Mouse (Mus musculus) adipocyte (in vitro differentiated cells): ENCODE results near the gene Rinl.
A peak's percentile ranks its signal among the peaks of the same experiment; 100 is the strongest.

Source experiments
- DNase-seq: peaks from one replicate; pipeline ENCODE4 v3.0.0-alpha.2; 2016; ENCODE audit warnings: low spot score

The Rinl gene

GRCm38 (mm10) chr7:28781261-28781663, 7.5 kb upstream of the Rinl start:
- no peak for DNase-seq

GRCm38 (mm10) chr7:28785161-28785560, 3.6 kb upstream of the Rinl start:
- DNase-seq: no peak

- DNase-seq: no peak
Observed at GRCm38 (mm10) chr7:28787884-28788283, 885 bp upstream of the Rinl start.

GRCm38 (mm10) chr7:28789235-28789634, 466 bp downstream of the Rinl start:
- DNase-seq: no peak

GRCm38 (mm10) chr7:28790066-28790806, 1.5 kb downstream of the Rinl start:
- no peak for DNase-seq

- no peak for DNase-seq
Observed at GRCm38 (mm10) chr7:28791706-28792105, 2.9 kb downstream of the Rinl start.

GRCm38 (mm10) chr7:28792391-28793185, 3.8 kb downstream of the Rinl start:
- no peak for DNase-seq

GRCm38 (mm10) chr7:28793834-28794233, 5.1 kb downstream of the Rinl start:
- DNase-seq: peak; percentile 38

- no peak for DNase-seq
Observed at GRCm38 (mm10) chr7:28794496-28794895, 5.7 kb downstream of the Rinl start.

GRCm38 (mm10) chr7:28795832-28796231, 7.1 kb downstream of the Rinl start:
- no peak for DNase-seq

- DNase-seq: no peak
Observed at GRCm38 (mm10) chr7:28796562-28796975, 7.8 kb downstream of the Rinl start.

- DNase-seq: no peak
Observed at GRCm38 (mm10) chr7:28799994-28800393, 11.2 kb downstream of the Rinl start.

- peak; percentile 51 for DNase-seq
Observed at GRCm38 (mm10) chr7:28801451-28801850, 12.7 kb downstream of the Rinl start.

- DNase-seq: peak; percentile 90
Observed at GRCm38 (mm10) chr7:28801901-28802670, 13.3 kb downstream of the Rinl start.

GRCm38 (mm10) chr7:28802846-28803588, 14.2 kb downstream of the Rinl start:
- DNase-seq: no peak

GRCm38 (mm10) chr7:28803756-28804155, 15.0 kb downstream of the Rinl start:
- DNase-seq: no peak

GRCm38 (mm10) chr7:28806869-28807268, 18.1 kb downstream of the Rinl start:
- no peak for DNase-seq

GRCm38 (mm10) chr7:28807641-28808220, 19.0 kb downstream of the Rinl start:
- peak; percentile 82 for DNase-seq

GRCm38 (mm10) chr7:28808221-28808941, 19.6 kb downstream of the Rinl start, which contains the start of gene Hnrnpl:
Gene Hnrnpl (plus strand): TSS chr7:28808541.
- peak; percentile 75 for DNase-seq

- peak; percentile 88 for DNase-seq
Observed at GRCm38 (mm10) chr7:28808957-28809393, 20.2 kb downstream of the Rinl start.
